Mouse (Mus musculus) adrenal gland, adult 18-20 months (tissue): ENCODE results near the gene Map7. TPM values are rescaled to one million over a fixed set of nuclear protein-coding genes. Genes with fewer than 3 reads are reported as not detected.

Source experiments
- DNase-seq, 2 experiments: peaks; one replicate each; pipeline ENCODE4 v3.0.0; 2021 to 2022; ENCODE audit warnings: low spot score in 2 of 2
- total RNA-seq, 2 experiments: library from RNA; stranded (reverse); gene quantifications; 1 replicate in 1 of 2; 2 replicates in 1 of 2; pipeline ENCODE4 v1.2.3; 2021

Map7 gene
- total RNA-seq, 2 experiments from 2014 or later, result 17.6 to 20.6 TPM

DNA sequence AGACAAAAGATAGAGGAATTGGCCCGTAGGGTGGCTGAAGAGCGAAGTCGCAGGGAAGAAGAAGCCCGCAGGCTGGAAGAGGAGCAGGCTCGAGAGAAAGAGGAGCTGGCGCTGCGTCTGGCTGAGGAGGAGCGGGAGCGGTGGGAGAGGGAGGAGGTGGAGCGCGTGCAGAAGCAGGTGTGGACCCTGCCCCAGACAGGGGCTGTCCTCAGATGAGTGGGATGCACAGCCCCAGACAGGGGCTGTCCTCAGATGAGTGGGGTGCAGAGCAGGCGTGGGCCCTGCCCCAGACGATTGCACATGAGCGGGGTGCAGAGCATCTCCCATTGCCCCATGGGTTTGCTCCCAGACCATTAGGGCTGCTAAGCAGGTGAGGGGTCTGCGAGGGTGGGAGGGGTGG lies 125.0 kb downstream of the Map7 start:
- DNase-seq, result no peak

DNA sequence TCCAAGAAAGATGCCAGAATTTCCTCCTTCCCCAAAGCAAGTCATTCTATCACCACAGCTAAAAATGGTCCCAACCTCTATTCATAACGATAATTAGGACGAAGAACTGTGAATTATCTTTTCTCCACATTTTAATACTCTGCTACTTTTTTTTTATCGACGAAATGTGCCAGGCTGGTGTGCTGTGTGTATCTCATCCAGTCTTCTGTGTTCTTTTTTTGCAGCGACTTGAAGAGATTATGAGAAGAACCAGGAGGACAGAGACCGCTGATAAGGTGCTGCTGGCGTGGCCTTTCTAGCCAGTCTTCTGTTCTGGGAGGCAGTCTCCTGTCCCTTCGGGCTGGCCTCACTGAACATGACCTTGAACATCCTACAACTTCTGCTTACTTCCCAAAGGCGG lies 125.8 kb downstream of the Map7 start:
- DNase-seq, result no peak

DNA sequence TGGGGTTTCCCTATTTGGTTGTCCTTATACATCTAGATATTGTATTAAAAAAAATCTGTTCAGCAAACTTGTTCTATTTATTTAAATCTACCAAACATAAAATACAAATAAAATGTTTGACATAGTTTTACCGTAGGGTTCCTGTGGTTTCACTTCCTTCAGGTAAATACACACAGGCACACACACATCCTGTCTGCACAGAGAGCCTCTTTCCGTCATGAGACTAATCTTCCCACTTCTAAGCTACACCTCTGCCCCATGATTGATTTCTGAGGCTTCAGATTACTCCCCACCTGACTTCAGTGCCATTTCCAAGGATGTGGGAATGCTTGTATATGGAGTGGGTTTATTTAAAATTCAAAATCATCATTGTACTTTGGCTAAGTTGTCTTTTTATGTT lies 133.2 kb downstream of the Map7 start:
- DNase-seq, result no peak

DNA sequence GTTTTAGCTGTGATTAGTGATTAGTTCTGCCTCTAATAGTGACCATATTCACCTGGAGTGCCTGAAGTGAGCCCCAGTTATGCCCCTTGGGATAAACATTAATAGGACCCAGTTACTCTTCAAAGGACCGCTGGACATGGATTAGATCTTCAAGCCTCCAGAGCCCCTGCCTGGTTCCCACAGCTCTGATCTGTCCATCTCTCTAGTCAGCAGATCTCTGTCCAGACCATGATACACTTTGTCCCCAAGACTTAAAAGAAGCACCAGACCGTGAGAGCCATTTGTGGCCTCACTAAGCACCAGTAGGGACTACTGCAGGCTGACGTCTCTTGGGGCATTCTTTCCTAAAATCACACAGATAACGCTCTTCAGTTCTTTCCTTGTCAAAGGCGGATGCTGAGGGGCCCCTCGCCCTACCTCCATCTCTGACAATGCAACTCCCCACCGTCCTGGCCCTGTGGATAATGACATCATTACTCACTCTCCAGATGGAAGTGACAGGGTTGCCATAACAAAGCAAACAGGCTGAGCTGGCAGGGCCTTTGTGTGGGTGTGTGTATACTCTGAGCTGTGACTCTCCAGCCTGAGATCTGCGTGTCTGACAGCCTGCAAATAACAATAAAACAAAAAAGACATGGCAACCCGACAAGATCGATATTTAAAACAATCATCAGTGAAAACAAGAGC lies 137.2 kb downstream of the Map7 start:
- no peak for DNase-seq

DNA sequence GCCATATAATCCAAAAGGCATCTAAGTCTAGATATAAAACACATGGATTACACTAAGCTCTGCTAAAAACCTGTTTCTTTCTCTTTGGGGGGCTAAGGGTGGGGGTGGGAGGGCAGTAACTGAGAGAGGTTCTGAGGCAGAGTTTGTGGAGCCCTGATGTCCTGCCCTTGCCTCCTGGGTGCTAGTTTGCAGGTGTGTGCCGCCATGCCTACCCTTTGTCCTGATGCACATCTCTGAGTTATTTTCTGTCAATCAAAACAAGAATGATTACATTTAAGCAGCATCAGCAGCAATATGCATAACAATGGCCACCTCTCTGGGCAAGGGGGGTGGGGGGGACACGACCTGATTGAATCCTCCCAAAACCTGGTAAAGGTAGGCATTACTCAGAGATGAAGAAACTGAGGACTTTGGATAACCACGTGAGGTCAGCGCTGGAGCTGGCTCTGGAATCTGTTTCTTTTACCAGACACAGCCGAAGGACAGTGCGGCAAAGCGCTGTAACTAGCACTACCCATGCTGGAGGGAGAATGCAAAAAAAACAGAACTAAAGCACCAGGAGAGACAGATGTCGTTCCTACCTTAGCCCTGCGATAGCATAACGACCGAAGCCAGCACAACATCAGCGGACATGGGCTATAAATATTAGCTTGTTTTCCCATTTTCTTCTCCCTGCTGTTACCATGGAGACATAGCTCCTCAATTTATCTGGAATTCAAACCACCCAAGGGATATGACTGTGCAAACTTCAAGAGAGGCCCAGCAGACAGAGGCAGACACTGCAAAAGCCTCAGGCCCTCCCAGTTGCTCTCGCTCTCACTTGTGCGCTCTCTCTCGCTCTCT lies 137.9 kb downstream of the Map7 start:
- DNase-seq, result no peak

DNA sequence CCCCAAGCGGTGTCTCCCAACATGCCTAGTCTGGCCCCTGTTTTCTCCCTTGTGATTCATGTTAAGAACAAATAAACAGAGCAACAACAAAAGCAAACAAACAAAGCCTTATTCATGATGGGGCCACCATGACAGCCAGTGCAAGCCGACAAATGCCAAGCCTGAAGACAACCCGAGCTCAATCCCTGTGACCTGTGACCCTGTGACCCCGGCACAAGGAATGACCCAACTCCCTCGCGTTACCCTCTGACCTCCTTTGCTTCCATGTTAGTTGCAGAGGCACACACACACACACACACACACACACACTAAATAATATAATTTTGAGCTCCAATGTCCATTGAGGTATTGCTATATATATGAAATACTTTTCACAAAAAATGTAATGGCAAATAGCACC lies 139.1 kb downstream of the Map7 start:
- DNase-seq, result no peak

DNA sequence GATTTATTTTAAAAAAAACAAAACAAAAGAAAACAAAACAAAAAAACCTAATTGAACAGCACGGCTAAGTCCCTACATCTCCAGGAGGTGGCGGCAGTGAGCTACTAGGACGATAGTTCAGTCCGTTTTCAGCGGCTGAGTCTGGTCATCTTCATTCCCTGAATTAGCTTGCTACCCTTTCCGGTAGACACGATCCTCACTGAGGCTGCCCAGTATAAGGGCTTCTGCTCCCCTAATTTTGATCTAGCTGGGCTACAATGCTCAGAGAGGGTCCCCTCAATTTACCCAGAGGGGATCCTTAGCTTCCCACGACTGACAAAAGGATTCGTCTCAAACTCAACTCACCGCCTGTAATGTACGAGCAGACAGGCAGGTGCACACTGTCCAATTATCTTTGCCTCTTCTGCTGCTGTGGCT lies 142.2 kb downstream of the Map7 start:
- DNase-seq, result peak; percentile 66 to 80

DNA sequence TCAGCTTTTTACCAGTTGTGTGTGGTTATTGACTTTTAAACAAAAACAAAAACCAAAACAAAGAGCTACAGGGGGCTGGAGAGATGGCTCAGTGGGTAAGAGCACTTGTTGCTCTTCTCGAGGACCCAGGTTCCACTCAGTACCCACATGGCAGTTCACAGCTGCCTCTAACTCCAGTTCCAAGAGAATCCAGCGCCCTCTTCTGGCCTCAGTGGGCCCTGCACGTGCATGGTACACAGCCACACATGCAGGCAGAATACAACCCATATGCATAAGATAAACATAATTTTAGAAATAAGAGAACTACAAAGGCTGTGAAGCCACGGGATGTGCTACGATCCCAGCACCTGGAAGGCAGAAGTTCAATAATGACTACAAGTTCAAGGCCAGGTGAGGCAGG lies 147.7 kb downstream of the Map7 start:
- DNase-seq, result no peak

DNA sequence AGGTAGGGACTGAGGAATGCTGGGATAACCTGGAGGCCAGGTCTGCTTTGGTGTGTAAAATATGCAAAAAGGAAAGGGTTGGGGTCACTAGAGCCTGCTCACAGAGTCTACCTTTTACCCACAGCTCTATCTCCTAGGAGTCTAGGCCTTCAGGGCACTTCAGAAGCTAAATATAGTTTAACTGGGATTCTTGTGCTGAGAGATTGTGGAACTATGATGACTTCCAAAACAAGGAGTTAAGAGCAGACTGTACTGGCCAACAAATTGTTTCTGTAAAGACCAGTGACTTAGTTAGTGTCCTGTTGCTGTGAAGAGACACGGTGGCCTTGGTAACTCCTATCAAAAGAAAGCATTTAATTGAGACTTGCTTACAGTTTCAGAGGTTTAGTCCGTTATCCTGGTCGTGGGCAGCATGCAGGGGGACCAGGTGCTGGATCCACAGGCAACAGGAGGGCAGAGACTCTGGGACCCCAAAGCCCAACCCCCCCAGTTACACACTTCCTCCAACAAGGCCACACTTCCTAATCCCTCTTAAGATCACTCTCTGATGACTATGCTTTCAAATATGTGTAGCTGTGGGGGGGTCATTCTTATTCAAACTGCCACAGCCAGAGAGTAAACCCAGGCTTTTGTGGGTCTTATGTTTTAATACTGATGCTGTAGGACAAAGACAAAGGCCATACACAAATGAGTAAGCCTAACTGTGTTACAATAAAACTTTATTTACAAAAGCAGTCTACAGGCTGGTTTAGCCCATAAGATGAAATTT lies 150.1 kb downstream of the Map7 start:
- DNase-seq, result no peak

DNA sequence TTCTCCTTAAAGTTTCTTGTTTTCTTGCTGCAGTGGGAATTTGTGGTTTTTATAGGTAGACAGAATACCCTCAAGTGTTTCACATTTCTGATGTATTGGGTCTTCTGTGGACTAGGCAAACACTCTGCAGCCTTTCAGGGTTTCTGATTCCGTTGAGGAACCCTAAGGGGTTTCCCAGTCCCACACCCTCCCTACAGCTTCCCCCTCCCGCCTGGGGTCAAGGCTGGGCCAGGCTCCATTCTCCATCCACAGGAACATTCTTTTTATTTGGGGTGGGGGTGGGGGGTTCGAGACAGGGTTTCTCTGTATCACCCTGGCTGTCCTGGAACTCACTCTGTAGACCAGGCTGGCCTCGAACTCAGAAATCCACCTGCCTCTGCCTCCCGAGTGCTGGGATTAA lies 150.8 kb downstream of the Map7 start:
- no peak for DNase-seq

DNA sequence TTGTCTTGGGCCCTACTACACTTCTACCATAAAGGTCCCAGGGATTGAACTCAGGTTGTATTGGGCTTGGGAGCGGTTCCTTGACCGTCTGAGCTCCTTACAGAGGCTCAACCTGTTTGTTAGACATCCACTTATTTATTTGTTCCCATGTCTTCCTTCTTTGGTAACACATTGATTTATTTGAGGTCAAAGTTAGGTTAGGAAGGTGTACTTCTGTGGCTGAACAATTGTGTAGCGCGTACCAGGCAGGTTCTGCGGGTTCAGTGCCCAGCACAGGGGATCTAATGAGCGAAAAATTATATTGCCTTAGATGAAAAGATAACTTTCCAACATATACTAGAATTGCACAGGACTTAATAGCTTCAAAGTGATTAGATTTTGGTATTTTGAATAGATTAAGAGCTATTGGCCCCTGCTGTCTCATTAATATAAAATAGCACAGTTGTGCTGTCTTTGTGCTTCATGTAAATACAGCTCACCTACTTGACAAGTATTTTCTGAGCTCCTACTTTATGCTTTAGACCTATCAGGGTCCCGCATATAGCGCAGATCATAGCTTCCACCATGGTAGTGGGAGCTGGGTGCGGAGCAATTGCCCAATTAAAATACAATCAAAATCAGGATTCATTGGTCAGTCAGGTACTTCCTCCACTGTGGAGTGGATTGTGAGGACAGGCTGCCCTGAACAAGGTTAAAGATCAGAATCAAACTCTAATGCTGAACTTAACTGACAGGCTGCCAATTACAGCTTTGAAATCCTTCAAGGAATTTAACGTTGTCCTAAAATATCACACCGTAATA lies 162.9 kb downstream of the Map7 start:
- DNase-seq, result no peak

DNA sequence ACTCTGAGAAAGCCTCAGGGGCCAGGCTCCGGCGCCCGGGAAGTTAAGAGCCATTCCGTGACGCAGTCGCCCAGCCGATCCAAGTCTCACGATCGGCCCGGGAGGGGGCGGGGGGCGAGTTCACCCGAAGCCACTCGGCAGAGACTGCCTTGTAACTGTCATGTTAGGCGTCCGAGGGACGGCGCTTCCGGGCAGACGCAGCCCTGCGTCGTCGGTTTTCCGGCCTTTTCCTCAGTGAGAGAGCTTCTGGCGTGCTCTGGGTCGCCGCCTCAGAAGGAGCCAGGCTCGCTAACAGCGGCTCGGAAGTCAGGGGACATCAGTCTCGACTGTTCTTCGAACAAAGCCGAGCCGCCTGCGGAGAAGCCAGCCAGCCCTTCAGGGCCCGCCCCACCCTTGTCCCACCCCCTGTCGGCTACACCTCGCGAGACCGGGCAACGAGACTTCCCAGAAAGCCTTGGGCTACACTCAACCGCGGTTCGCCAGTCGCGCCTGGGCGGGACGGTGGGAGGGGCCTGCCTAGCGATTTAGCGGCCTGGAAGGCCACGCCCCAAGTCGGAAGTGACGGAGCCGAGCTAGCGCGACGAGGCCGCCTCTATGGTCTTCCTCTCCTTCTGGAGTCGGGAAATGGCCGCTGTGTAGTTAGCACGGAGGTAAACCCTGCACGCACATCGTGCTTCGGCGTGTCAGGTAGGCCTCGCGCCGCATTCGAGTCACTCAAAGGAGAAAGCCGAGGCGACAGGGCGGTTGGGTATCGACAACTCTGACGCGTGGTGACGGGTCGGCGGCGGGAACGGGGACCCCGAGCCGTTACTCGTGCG lies 163.9 kb downstream of the Map7 start, which contains the start of gene Bclaf1:
Bclaf1 (plus strand) TSS at position 552 of the 818 bp plus-strand sequence.
- peak; percentile 99 for DNase-seq

DNA sequence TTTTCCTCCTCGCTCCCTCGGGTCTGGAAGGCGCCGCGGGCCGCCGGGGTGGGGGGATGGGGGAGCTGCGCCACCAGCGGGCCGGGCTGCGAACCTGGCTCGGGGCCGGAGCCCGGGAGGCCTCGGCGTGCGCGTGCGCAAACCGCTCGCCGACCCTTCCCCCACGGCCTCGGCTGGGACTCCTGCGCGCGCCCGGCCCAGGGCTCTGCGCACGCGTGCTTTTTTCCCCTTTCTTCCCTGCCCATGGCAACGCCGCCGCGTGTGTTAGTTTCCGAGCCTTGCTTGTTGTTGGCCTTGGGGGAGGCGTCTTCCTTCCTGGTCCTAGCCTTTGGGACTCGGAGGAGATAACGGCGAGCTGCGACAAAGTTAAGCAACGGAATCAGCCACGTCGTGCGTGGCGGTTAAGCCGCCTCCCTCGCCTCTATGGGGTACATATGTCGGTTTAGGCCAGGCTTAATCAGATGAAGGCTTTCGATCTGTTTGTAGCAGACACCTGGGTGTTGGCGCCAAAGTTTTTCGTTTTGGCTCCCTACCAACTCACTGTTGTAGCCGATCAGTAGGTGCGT lies 164.5 kb downstream of the Map7 start:
- DNase-seq, result peak; percentile 89 to 91

DNA sequence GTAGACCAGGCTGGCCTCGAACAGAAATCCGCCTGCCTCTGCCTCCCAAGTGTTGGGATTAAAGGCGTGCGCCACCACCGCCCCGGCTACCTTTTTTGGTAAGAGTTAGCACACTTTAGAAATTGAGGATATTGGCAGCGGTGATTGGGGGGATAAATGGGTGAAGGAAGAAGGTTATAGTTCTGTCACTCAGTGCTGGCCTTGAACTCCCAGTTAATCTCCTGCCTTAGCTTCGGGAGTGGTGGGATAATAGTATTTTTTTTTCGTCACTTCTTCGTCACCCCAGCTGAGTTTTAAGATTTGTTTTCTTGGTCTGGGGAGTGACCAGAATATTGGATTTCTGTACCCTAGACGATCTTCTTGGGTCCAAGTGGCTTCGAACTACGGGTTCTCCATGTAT lies 165.2 kb downstream of the Map7 start:
- DNase-seq, result no peak

DNA sequence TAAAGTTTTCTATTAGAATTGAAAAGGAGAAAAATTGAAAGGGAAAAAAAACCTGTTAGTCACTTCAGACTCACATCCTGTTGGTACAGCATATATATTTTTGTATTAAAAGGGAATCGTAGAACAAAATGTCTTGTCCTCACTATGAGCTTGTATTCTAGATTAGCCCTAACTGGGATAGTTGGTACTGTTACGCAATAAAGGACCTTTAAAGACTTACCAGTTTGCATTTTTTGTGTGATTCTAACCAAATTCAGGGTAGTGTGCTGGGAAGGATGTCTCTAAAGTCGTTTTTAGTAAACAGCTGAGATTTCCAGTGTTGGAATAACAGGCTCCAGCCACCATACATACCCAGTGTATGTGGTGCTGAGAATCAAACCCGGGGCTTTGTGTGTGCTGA lies 165.7 kb downstream of the Map7 start:
- no peak for DNase-seq

DNA sequence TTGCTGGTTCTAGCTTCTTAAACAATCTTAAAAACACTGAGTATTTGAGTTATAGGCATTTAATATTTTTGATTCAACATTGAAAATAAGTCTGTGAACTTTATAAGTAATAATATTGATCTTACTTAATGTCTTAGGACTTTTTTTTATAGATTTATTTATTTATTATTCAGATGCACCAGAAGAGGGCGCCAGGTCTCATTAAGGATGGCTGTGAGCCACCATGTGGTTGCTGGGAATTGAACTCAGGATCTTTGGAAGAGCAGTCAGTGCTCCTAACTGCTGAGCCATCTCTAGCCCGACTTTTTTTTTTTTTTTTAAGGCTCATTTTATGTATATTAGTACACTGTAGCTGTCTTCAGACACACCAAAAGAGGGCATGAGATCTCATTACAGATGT lies 166.5 kb downstream of the Map7 start:
- no peak for DNase-seq

DNA sequence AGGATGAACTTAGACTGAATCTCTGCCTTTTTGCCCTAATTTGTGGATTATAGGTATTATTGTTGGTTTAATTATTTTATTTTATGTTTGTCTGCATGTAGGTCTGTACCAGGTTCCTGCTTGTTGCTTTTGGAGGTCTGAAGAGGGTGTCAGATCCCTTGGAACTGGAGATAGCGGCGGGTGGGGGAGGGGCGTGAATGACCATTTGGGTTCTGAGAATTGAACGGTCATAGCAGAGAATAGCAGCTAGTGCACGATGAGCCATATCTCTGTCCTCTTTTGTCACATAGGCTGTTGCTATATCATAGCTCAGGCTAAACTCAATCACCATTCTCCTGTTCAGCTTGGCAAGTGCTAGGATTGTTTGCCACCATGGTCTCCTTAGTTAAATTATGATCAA lies 169.2 kb downstream of the Map7 start:
- no peak for DNase-seq

DNA sequence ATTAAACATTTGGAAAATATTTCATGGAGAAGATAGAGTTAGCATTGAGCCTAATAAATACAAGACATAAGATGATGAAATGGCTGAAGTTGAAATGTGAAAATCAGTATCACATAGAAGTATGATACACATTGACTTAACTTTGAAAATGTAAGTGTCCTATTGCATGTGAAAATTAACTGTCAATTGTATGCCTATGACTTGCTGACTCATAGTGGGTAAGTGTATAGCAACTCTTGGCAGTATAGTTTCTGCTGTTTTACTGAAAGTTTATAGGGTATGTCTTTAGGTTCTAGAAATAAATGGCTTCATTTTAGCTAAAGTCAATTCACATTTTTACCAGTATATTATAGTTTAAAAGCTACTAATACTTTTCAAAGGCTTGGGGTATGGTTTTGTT lies 178.0 kb downstream of the Map7 start:
- DNase-seq, result no peak
